Mouse (Mus musculus) C2C12 (cell line): ENCODE data around the gene Ptov1. TPM values are rescaled to one million over a fixed set of nuclear protein-coding genes. Genes with fewer than 3 reads are reported as not detected.
A peak's percentile ranks its signal among the peaks of the same experiment; 100 is the strongest.

ENCODE experiments used
- H3K27me3 ChIP-seq: one replicate; pipeline ENCODE4 v1.6.1; 2011; ENCODE audit not compliant: control insufficient read depth, insufficient read depth, insufficient read length
- H3K36me3 ChIP-seq: one replicate; pipeline ENCODE4 v1.6.1; 2011; ENCODE audit not compliant: control insufficient read depth, insufficient read depth
- H3K4me3 ChIP-seq: one replicate; pipeline ENCODE4 v1.5.1; 2011; ENCODE audit warnings: mild to moderate bottlenecking, control low read depth; ENCODE audit not compliant: poor library complexity, insufficient read depth, severe bottlenecking
- H3K79me2 ChIP-seq: one replicate; pipeline ENCODE4 v1.6.1; 2011; ENCODE audit not compliant: control insufficient read depth, insufficient read depth
- H3K79me3 ChIP-seq: one replicate; pipeline ENCODE4 v1.6.1; 2011; ENCODE audit warnings: low read depth, control low read depth
- H3ac ChIP-seq: one replicate; pipeline ENCODE3; 2011; ENCODE audit warnings: low read depth; ENCODE audit not compliant: control insufficient read depth, insufficient read length
- CEBPB ChIP-seq: IDR thresholded peaks from one replicate; pipeline ENCODE4 v1.6.1; 2011; ENCODE audit warnings: low read depth, mild to moderate bottlenecking, control low read depth, moderate library complexity
- CTCF ChIP-seq: IDR thresholded peaks from one replicate; pipeline ENCODE4 v1.5.1; 2011; ENCODE audit not compliant: control insufficient read depth, insufficient read depth, insufficient read length
- FOSL1 ChIP-seq: IDR thresholded peaks from one replicate; pipeline ENCODE4 v1.8.0; 2011; ENCODE audit warnings: mild to moderate bottlenecking, low read length; ENCODE audit not compliant: poor library complexity, insufficient read depth, severe bottlenecking
- MAX ChIP-seq: IDR thresholded peaks from one replicate; pipeline ENCODE4 v1.6.1; 2011; ENCODE audit warnings: mild to moderate bottlenecking, control low read depth
- MYOD1 ChIP-seq: IDR thresholded peaks from one replicate; pipeline ENCODE4 v1.6.1; 2011; ENCODE audit warnings: low read depth; ENCODE audit not compliant: control insufficient read depth, insufficient read length
- MYOG ChIP-seq: IDR thresholded peaks from one replicate; pipeline ENCODE4 v1.6.1; 2011; ENCODE audit not compliant: control insufficient read depth, insufficient read length; ENCODE audit errors: extremely low read depth
- USF1 ChIP-seq: IDR thresholded peaks from one replicate; pipeline ENCODE4 v1.6.1; 2011; ENCODE audit warnings: low read depth, mild to moderate bottlenecking, control low read depth, moderate library complexity
- polyA plus RNA-seq: library from polyadenylated mRNA; unstranded; fragments of >200 nt; fragmentation: generic; extraction: Trizol; gene quantifications from one replicate; pipeline ENCODE4 v1.2.1, GENCODE M21; 2012; ENCODE audit warnings: missing spikeins

Ptov1 gene
- polyA plus RNA-seq, 1 experiment, result 221 TPM

DNA sequence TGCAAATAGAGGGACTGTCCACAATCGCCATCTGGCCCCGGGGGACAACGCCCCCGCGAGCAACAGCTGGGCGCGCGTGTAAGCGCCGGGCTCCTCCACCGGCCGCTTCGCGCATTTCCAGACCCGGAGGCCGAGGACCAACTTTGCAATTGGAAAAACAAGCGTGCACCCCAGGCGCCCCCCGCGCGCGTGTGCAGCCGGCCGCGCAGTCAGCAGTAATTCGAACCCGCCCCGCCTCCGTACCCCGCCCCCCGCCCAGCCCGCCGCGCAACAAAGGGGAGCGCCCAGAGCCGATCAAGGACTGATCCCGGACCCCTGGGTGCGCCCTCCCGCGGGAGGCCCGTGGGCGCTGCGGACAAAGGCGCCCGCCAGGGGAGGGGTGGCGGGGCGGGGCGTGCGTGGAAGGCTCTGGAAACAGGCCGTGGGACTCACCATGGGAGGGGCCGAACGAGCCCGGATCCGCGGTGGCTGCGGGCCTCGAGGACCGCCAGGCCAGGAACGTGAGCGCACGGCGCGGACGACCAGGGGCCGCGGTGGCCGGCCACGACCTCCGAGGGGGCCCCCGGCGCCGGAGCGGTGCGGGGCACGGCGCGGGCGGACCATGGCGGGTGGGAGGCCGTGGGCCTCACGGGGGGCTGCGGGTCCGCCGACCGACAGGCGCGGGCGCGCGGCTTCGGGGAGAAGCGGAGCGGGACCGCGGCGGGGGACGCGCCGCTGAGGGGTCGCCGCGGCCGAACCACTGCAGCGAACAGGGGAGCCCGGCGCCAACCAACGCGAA is 480 bp downstream of the Ptov1 start:
- Histone ChIP-seq H3K79me2 (peaks cover 47% of the 10 kb centered on the region), H3K27me3 (no peaks in the 10 kb centered on the region), H3K4me3 (peak overlapping the region; percentile 78), H3ac (peak overlapping the region; percentile 87), H3K79me3 (peaks cover 35% of the 10 kb centered on the region), H3K36me3 (peaks cover 16% of the 10 kb centered on the region)
- TF ChIP-seq FOSL1 (no peak), CTCF (no peak), CEBPB (no peak), MYOD1 (no peak), MAX (no peak), MYOG (no peak), USF1 (no peak)

DNA sequence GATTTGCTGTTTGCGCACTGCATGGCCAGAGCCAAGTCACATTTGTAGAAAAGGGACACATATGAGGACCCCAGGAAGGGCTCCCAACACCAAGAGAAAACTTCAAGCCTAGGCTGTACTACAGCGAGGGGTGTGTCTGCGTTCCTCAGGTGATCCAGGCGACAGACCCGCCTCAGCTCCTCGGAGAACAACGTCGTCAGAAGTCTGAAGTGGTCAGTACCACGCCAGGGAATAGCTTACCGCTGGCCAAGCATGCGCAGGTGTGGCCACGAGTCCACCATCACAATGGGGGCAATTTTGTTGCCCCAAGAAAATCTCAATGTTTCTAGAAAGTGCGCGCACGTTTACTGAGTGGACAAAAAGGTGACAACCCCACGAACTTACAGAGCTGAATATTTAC is 1.1 kb downstream of the Ptov1 start:
- H3K79me3 ChIP-seq, result peaks cover 35% of the 10 kb centered on the region
- peak overlapping the region; percentile 57 for H3ac ChIP-seq
- peaks cover 21% of the 10 kb centered on the region for H3K36me3 ChIP-seq
- TF ChIP-seq MYOG, result no peak
- TF ChIP-seq CEBPB, result no peak
- TF ChIP-seq MAX, result no peak
- TF ChIP-seq CTCF, result no peak
- TF ChIP-seq MYOD1, result no peak
- TF ChIP-seq USF1, result no peak
- TF ChIP-seq FOSL1, result no peak
- no peaks in the 10 kb centered on the region for H3K27me3 ChIP-seq
- peak overlapping the region; percentile 78 for H3K4me3 ChIP-seq
- peaks cover 52% of the 10 kb centered on the region for H3K79me2 ChIP-seq

DNA sequence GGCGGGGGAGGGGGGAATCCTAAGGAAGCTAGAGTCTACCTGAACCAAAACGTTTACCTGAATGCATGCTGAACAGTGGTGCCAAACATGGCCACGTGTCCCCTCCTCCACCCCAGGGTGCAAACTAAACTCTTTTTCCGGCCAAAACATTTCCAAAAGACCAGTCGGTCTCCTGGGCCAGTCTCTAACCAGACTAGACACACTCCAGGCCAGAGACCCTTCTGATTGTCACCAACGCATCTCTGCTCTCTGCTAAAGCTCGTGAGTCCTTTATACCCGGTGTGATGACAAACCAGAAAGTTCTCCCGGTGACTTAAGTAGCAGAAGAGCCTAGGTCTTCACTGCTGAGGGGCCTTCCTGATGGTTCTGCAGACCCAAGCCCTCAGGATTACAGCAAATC is 1.8 kb downstream of the Ptov1 start:
- Histone ChIP-seq H3K79me3 (peaks cover 35% of the 10 kb centered on the region), H3K27me3 (no peaks in the 10 kb centered on the region), H3ac (peak overlapping the region; percentile 56), H3K36me3 (peaks cover 23% of the 10 kb centered on the region), H3K4me3 (peak overlapping the region; percentile 78), H3K79me2 (peaks cover 52% of the 10 kb centered on the region)
- TF ChIP-seq USF1 (no peak), FOSL1 (no peak), CEBPB (no peak), MYOG (no peak), MAX (no peak), MYOD1 (no peak), CTCF (no peak)

DNA sequence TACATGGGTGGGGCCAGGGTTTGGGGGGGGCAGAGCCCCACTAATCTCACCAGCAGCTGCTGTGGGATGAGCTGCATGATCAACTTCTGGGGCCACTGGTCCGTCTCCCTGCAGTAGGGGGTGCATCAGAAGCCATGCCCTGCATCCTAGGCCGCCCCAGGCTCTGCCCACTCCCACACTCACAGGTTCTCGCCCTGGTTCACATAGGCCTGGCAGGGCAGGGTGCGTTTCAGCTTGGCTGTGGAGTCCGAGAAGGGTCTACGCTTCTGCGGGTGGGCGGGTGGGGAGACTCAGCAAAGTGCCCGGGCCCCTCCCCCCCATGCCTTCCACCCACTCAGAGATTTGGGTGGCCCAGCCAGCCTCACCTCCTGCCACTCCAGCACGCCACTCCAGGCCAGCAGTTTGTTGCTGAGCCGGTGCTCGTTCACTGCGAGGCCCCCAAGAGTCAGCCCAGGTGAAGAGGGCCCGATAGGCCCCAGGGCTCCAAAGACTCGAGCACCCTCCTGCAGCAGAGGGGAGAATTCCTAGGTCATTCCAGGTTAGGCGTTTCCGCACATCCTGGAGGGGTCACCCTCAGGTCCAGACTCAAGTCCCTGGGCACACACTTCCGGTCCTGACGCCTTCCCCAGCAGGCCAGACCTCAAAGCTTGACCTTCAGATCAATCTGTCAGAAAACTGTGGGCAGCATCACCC is 2.4 kb downstream of the Ptov1 start:
- H3K27me3 ChIP-seq, result no peaks in the 10 kb centered on the region
- TF ChIP-seq CEBPB (no peak), FOSL1 (no peak), CTCF (no peak), MYOG (no peak), MAX (no peak), USF1 (no peak), MYOD1 (no peak)
- H3K36me3 ChIP-seq, result peaks cover 25% of the 10 kb centered on the region
- H3K79me3 ChIP-seq, result peaks cover 35% of the 10 kb centered on the region
- H3K4me3 ChIP-seq, result no peak overlapping the region
- H3ac ChIP-seq, result no peak overlapping the region
- peaks cover 52% of the 10 kb centered on the region for H3K79me2 ChIP-seq

DNA sequence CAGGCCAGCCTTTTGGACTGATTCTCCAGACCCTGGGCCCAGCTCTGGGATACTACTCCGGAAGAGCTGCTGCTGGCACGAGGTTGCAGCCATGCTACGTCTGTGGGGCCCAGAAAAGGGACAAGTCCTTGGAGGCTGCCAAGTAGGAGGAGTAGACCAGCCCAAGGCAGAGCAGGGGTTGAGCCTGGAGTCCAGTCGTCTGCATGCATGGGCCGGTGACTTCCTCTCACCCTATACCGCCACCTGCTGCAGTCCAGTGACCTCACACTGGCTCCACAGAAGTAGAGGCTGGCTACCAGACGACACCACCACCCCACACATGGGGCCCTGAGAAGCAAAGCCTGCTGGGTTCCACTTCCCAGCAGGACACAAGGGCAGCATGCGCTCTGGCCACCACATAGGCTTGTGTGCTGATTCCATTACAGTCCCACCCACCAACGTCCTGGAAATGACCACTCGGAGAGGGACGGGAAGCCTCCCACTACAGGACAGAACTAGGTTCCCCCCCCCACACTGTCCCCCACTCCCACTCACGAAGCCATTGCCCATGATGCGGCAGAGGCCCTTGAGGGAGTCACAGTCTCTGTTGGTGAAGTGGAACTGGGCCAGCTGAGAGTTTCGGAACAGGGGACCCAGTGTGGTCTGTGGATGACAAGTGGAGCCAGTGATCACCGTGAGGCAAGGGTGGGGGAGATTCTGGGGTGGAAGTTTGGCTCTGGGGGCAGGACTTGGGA is 3.1 kb downstream of the Ptov1 start:
- Histone ChIP-seq H3K27me3 (no peaks in the 10 kb centered on the region), H3K36me3 (peaks cover 25% of the 10 kb centered on the region), H3K79me3 (peaks cover 35% of the 10 kb centered on the region), H3K79me2 (peaks cover 52% of the 10 kb centered on the region), H3K4me3 (no peak overlapping the region), H3ac (no peak overlapping the region)
- TF ChIP-seq CEBPB (no peak), MYOD1 (no peak), MYOG (no peak), USF1 (no peak), CTCF (no peak), FOSL1 (no peak), MAX (no peak)
